Mouse (Mus musculus) thymus, adult 18-20 months (tissue): ENCODE results near the gene Aars.
"Not testable (repeated sequence)": the region's sequence is repeated elsewhere in the genome, so short reads cannot be mapped to it uniquely, and the experiment has no call there.

Source experiments
- DNase-seq, 2 experiments: peaks; one replicate each; pipeline ENCODE4 v3.0.0; 2022; ENCODE audit warnings: mixed read lengths in 2 of 2

Gene Aars

DNA sequence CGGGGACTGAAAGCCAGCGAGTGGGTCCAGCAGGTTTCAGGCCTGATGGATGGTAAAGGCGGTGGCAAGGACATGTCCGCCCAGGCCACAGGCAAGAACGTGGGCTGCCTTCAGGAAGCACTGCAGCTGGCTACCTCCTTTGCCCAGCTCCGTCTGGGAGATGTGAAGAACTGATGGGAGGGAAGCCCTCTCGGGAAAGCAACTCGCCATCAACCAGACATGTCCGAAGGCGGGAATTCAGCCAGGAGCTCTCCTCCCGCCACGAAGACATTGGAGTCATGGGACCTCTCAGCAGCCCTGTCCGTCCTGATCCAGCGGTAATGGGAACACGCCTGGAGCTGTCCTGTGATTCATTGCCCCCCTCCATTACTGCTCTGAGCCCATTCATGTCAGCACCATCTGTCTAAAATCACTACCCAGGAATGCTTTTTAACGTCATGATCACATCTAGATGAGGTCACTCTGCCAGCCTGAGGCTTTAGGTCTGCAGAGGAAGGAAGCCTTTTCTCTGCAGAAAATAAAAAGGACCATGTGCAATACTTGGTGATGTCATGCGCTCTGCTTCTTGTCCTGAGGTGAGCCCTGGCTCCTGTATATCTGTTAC lies 22.2 kb downstream of the Aars start:
- DNase-seq: no peak

DNA sequence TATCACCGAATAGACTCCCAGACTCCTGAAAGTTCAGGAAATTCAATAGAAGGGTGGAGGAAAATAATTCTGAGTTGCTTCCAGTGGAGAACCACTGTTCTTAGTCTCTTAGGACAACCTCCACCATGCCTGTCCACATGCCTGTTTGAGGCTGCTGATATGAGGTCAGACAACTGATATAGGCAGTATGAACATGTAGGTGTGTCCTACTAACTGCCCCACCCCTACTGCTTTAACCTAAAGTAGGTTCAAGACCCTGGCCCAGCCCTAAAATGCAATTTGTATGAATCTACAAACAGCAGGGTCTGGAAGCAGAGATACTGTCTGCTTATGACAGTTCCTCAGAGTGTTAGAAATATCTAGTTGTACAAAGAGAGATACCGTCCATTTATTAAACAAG lies 22.7 kb downstream of the Aars start:
- DNase-seq: no peak

DNA sequence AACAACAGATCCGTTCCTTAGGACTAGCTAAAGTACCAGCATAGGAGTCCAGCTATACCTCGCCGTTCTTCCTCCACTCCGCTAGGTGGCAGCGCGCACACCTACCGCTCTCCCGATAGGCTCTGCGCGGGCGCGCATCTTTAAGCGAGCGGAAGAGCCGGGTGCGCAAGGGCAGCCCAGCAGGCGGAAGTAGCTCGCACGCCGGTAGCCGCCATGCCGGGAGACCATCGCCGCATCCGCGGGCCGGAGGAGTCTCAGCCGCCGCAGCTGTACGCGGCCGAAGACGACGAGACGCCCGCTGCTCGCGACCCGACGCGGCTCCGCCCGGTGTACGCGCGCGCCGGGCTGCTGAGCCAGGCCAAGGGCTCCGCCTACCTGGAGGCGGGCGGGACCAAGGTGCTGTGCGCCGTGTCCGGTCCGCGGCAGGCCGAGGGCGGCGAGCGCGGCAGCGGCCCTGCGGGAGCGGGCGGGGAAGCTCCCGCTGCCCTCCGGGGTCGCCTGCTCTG lies 23.3 kb downstream of the Aars start, which contains the start of gene Exosc6:
Gene Exosc6, plus strand, starts transcription at position 182 of the 506 bp plus-strand sequence.
- DNase-seq: peak; percentile 83 to 86

DNA sequence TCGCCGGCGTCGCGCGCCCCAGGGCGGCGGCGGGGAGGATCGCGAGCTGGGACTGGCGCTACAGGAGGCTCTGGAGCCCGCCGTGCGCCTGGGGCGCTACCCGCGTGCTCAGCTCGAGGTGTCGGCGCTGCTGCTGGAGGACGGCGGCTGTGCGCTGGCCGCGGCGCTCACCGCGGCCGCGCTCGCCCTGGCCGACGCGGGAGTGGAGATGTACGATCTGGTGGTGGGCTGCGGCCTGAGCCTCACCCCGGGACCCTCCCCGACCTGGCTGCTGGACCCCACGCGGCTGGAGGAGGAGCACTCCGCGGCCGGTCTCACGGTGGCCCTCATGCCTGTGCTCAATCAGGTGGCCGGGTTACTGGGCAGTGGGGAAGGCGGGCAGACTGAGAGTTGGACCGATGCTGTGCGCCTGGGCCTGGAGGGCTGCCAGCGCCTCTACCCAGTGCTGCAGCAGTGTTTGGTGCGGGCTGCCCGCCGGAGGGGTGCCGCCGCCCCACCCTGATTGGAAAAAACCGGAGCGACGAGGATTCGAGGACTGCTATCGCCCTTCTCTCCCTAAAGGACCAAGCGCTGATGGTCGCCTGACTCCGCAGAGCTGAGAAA lies 23.8 kb downstream of the Aars start:
- peak; percentile 20 to 22 for DNase-seq

DNA sequence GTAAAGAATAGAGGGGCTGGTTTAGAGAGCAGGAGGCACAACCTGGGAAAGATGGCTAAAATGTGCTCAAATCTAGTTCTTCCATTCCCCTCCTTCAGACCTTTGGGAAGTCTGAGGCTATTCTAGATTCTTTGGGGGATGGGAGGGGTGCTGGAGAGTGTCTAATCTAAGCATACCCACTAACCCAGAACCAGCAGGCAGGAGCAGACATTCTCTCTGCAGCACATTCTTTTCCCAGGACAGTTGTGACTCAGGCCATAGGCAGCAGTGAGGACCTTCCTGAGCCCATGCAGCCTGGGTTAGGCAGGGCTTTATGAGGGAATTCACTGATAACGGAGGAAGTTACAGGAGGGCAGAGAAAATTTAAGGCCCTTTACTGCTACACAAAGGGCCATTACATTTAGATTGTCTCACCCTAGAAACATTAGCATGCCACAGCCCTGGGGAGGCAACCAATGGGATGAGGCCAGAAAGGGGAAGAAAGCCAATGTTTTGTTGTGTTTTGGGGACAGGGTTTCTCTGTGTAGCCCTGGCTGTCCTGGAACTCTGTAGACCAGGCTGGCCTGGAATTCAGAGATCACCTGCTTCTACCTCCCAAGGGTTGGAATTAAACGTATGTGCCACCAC lies 26.1 kb downstream of the Aars start:
- no peak for DNase-seq

DNA sequence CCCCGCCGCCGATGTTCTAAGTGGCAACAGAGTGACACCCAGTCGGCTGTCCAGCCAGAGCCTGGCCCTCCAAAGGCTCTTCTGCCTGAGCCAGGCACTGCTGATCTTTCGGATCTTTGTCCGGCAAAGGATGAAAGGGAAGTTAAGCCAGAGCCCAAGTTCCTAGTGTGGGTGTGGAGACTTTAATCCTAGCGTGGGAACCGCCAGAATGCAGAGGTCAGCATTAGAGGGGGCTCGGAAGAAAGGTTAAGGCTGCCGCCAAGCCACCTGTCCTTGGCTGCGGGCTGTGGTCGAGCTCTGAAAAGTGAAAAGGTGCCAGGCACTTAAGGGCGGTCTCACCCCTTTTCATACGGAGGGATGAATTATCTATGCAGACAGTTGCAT lies 28.7 kb downstream of the Aars start:
- no peak for DNase-seq

DNA sequence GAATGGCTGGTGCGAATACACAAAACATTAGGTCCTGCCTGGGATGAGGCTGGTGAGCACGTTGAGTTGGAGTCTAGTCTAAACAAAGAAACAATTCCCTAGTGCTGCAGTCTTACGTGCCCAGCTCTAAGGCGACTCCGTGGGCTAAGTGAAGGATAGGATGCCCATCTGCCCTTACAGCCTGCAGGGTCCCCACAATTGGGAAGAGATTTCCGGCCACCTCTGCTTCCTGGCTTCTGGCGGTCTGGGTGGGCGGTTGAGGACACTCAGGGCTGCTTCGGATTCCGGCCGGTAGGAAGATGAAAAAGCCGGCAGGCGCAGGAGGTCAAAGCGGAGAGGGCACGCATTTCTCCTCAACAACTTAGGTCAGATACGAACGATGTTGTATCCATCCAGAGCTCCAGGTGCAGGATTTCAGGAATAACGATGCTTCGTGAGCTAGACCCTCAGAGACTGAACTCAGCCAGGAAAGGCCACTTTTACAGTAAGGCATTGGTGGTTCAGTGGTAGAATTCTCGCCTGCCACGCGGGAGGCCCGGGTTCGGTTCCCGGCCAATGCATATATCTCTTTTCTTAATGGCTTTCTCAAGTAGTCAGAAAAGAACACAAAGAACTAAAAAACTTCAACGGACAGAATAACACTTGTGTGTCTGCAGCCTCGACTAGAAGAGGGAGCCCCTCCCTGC lies 29.3 kb downstream of the Aars start:
- peak; percentile 62 to 77 for DNase-seq

DNA sequence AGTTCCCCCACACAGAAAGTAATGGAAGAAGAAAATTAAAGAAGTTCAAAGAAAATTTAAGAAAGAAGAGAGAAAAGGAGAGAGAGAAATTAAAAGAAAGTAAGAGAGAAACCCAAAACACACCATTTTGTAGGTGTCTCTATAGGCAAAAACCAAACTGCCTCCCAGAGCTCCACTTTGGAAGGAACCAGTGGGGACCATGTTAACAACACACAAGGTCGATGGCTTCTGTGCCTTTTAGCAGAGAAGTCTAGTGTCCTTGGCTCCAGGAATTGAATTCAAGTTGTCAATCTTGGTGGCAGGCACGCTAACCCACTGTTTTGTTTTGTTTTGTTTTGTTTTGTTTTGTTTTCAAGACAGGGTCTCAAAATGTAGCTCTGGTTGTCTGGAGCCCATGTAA lies 29.9 kb downstream of the Aars start:
- DNase-seq: no peak

DNA sequence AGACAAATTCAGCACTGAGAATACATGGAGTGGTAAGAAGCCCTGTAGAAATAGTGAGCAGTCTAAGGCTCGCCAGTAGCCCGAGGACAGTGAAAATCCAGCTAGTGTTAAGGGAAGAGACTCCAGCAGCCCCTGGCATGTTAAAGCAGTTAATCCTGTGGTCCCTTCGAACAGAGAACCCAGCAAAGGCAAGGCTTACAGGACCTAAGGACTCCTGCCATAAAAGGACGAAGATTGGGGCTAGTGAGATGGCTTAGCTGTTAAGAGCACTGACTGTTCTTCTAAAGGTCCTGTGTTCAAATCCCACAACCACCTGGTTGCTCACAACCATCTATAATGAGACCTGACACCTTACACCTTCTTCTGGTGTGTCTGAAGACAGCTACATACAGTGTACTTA lies 33.4 kb downstream of the Aars start:
- DNase-seq: no peak

DNA sequence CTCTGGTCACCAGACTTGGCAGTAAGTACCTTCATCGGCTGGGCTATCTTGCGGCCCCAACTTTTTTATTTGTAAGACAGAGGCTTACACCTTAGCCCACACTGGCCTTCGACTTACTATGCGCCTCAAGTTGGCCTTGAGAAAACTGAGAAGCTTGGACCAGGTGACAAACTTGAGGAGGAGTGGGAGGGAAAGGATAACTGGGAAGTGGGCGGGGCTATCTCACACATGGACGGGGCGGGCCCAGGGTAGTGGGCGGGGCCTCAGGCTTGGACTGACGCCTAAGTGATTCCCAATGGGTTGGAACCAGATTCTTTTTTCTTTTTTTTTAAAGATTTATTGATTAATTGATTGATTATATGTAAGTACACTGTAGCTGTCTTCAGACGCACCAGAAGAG lies 34.5 kb downstream of the Aars start:
- no peak for DNase-seq

DNA sequence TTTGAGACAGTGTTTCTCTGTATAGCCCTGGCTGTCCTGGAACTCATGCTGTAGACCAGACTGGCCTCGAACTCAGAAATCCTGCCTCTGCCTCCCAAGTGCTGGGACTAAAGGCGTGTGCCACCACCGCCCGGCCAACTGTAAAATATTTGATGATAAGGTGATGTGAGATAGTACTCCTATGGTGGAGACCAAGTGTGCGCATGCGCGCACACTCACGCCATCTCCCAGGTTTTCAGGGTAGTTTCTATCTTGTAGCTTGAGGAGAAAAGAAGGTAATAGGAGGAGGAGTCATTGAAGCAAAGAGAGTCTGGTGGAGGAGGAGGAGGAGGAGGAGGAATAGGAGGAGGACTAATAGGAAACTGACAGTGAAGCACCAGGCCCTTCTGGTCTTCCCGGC lies 35.7 kb downstream of the Aars start:
- not testable (repeated sequence) for DNase-seq

DNA sequence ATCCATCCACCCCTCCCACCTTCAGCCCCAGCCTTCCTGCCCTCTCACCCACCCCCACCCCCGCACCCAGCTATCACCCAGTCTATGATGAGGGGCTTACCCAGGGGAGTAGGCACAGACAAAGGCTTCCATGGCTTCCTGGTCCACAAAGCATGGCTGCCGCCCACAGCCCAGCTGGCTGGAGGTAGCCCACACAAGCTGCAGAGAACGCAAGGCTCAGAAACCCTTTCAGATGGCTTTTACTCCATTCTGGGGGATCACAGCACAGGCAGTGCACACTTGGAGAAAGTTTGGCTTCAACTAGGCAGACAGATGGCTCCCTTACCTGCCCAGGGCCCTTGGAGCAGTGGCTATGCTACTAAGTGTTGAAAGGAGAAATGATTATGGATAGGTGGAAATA lies 43.0 kb downstream of the Aars start:
- DNase-seq: no peak

DNA sequence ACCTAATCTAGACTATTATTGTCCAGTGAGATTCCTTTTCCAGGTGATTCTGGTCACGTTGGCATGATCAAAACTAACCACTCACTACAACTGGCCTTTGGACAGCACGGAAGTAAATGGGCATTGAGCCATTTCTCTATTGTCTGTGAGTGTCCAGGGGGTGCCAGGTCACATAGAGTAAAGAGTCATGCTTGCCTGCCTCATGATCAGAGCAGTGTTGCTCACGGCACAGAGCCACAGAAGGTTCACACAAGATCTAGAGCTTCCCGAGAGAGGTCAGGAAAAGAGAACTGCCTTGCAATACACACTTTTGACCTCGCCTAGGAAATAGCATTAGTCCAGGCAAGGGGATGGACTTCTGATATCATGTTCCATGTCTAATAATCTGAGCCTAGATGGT lies 46.5 kb downstream of the Aars start:
- no peak for DNase-seq

DNA sequence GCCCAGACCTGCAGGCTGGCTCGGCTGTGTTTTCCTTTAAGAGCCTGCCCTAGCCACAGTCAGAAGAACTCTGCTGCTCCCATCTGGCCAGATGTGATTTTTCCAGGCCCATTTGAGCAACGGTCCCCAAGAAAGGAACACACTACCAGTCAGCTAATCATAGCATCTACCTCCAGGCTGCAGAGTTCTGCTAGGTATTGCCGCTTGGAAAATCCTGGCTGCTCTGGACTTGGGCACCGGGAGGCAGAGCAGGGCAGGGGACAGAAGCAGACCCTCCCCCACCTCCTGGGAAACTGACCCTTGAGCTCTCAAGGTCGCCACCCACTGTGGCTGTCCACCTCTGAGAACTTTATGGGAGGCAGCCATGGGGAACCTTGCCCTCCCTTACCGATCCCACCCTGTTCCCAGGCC lies 46.9 kb downstream of the Aars start:
- DNase-seq: no peak

DNA sequence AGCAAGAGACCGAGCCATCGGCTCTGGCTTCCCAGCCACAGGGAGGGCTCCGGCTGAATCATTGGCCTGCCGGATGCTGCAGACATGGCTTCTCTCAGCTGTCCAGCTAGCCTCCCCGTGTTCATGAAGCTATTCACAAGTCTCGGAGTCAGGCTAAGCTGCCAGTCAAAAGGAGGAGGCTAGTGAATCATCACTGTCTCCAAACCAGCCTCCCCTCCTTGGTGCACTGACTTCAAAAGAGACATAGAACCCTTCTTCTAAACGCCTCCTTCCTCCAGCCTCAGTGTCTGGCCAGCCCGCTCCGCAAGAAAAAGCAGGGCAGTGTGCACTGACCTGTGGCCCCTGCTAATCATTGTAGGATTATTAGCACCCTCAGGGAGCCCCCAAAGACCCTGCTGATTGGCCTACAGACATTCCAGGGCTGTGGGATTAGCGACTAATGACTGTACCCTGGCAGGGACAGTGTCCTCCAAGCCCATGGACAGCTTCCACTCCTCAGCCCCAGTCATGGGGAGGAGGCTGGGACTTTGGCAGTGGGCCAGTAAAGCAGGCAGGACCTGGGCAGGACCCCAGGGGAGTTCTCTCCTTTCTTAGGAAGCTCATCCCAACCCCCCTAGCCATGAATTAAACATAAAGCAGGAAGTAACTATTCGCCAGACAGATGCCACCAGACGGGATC lies 48.8 kb downstream of the Aars start:
- no peak for DNase-seq

DNA sequence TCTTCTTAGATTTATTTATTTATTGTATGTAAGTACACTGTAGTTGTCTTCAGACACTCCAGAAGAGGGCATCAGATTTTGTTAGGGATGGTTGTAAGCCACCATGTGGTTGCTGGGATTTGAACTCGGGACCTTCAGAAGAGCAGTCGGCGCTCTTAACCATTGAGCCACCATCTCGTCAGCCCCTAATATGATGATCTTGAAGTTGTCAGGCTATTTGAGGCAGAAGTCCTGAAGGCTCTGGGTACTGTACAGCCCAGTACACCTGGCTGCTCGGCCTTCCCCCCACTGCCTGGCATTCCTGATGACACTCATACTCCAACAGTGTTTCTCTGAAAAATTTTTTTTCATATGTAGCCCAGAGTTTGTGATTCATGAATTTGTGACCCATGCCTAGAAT lies 51.0 kb downstream of the Aars start:
- not testable (repeated sequence) for DNase-seq

DNA sequence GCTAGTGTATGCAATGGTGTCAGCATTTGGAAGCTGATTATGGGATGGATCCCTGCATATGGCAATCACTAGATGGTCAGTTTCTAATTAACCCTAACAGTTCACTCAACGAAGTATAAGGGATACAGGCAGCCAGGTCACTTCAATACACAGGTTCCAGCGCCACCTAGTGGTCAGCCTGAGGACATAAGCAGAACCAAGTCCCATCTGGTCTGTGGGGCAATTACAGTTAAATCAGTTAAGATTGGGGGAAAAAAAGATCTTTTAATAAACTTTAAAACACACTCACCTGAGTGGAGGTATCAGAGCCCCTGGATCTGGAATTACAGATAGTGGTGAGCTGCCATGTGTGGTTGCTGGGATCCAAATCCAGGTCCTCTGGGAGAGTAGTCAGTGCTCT lies 57.2 kb downstream of the Aars start:
- DNase-seq: peak; percentile 15 to 35

DNA sequence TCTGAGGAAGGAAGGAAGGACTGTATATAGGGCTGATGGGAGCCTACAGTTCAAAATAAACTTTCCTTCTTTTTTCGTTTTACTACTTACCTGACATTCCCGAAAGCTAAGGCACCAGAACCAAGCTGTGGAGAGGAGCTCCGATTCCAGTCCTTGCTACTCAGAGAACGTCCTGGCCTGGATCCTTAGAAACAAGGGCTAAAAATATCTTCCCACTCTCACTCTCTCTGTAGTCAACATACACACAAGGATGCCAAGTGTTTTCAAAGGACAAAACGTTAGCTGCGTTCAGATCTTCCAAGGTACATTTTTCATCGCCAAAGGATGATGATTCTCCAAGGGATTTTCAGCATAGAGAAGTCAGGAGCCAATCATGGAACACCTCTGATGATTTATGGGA lies 58.8 kb downstream of the Aars start:
- DNase-seq: no peak

DNA sequence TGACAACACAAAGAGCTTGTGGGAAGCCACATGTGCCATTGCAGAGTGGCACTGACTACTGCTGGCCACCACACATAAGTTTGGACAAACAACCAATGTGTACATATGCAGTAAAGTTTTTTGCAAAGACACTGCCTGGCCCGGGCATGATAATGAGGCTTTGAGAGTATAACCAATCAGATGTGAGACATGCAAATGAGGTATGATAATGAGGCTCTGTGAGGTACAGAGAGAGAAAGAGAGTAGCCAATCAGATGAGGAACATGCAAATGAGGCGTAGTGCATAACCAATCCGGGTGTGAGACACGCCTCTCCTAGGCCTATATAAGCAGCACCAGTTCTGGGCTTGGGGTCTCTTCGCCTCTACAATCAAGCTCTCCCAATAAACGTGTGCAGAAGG lies 59.4 kb downstream of the Aars start, which contains the start of gene Clec18a:
Gene Clec18a, minus strand, starts transcription at position 101 of the 400 bp plus-strand sequence.
- not testable (repeated sequence) for DNase-seq

DNA sequence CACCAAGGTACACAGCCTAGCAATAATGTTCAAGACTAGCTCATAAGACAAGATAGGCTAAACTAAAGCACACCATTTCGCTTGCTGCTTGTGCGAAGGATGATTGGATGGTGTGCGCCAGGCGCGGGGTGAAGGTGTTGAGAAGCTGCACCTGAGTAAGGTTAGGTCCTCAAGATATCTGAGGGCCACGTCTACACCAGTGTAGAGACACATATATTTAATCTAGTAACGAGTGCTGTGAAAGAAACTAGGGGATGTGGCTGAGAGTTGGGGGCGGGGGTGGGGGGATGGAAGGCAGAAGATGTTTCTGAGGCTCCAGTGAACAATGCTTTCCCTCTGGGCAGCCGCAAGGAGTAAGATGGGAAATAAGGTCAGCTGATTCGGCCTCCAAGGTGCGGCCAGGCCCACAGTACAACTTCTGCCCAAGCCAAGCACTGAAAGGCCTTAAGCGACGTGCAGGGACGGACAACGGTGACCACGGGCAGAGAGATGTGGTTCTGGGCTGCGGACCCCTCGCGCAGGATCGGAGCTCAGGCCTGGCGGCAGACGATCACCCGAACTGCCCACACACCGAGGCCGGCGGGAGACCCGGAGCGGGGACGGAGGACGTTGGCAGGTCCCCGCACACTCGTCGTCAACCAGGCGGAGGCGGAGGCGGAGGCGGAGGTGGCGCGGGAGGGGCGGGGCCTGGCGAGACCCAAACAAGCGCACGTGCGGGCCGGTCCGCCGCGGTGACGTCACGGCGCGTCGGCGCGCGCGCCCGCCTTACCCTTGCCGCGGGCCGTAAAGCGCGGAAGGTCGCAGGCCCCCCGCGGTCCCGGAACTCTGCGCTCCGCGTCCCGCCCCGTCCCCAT lies 61.1 kb downstream of the Aars start, which contains the start of gene Pdpr:
Gene Pdpr, plus strand, starts transcription at position 766 of the 854 bp plus-strand sequence.
- DNase-seq: peak; percentile 89

DNA sequence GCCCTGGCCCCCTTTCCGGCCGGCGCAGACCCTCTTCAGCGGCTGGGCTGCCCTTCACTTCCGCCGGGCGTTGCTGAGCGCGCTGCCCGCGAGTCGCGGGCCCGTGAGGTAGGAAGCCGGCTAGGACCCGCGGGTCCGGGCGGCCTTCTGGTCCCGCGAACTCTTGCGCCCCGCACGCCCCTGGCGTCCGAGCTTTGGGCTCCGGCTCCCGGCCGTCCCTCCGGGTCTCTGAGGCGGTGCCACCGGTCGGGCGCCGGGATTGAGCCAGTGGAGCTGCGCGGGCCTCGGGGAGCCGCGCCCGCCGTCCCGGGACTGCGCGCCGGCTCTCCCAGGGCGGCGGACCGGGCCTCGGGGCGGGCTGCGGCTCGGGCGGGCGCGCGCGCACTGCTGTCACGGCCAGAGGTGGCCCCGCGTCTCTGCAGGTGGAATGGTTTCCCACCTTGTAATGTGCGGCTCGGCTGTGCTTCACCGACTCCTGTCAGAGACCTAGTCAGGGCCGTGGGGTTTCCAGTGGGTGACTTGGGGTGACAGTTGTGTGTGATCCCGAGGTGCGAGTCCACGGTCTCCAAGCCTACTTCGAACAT lies 61.9 kb downstream of the Aars start:
- peak; percentile 21 to 22 for DNase-seq
